Mouse (Mus musculus) lung, embryonic 16.5 days (tissue): ENCODE results near the gene Aqp5. TPM values are rescaled to one million over a fixed set of nuclear protein-coding genes. Genes with fewer than 3 reads are reported as not detected.
A peak's percentile ranks its signal among the peaks of the same experiment; 100 is the strongest.

ENCODE experiments used
- ATAC-seq: fragments of 200-750 bp; cut with Nextera tagmentation; 2 replicates; pipeline ENCODE4 v1.8.0; 2017; ENCODE audit warnings: low read depth, mild to moderate bottlenecking, moderate library complexity
- H3K27ac ChIP-seq: fragments of 300-500 bp; sonication (generic); 2 replicates; pipeline ENCODE4 v1.5.1; 2014; ENCODE audit warnings: mild to moderate bottlenecking, control low read depth, low read length
- H3K27me3 ChIP-seq: fragments of 300-500 bp; sonication (generic); 2 replicates; pipeline ENCODE4 v1.6.1; 2014; ENCODE audit warnings: low read depth, low read length, mixed read lengths; ENCODE audit not compliant: control insufficient read depth, insufficient read depth
- H3K36me3 ChIP-seq: fragments of 300-500 bp; sonication (generic); 2 replicates; pipeline ENCODE4 v1.6.1; 2014; ENCODE audit warnings: low read length; ENCODE audit not compliant: control insufficient read depth, insufficient read depth
- H3K4me1 ChIP-seq: fragments of 300-500 bp; sonication (generic); replicated peaks from 2 replicates; pipeline ENCODE4 v1.6.1; 2014; ENCODE audit warnings: low read length, mixed read lengths; ENCODE audit not compliant: control insufficient read depth, insufficient read depth
- H3K4me2 ChIP-seq: fragments of 300-500 bp; sonication (generic); 2 replicates; pipeline ENCODE4 v1.6.1; 2014; ENCODE audit warnings: low read depth, low read length, control low read depth
- H3K4me3 ChIP-seq: fragments of 300-500 bp; sonication (generic); 2 replicates; pipeline ENCODE4 v1.5.1; 2014; ENCODE audit warnings: mild to moderate bottlenecking, low read length, control low read depth
- H3K9ac ChIP-seq: fragments of 300-500 bp; sonication (generic); 2 replicates; pipeline ENCODE4 v1.6.1; 2014; ENCODE audit warnings: low read length, control low read depth
- H3K9me3 ChIP-seq: fragments of 300-500 bp; sonication (generic); 2 replicates; pipeline ENCODE4 v1.6.1; 2016; ENCODE audit warnings: low read length; ENCODE audit not compliant: control insufficient read depth
- WGBS: fragments of 180-500 bp; shearing (Covaris S2); extraction: QIAGEN DNeasy Blood & Tissue Kit; methylation state at CpG from one replicate; pipeline ENCODE4 v1.1.7; 2014; 5-methylcytosine and 5-hydroxymethylcytosine counted together
- polyA plus RNA-seq: library from polyadenylated mRNA; unstranded; fragments of >200 nt; fragmentation: Nextera tagmentation; extraction: Ambion mirVana; gene quantifications from 2 replicates; pipeline ENCODE4 v1.2.1, GENCODE M21; 2015

Gene Aqp5
- polyA plus RNA-seq, 1 experiment from 2014 or later: 1.8 TPM

GRCm38 (mm10) chr15:99592177-99592576, 1.6 kb downstream of the Aqp5 start:
- Histone ChIP-seq H3K4me1 (peaks cover 13% of the 10 kb centered on the region), H3K9ac (no peak overlapping the region), H3K27me3 (peaks cover 79% of the 10 kb centered on the region), H3K36me3 (no peaks in the 10 kb centered on the region), H3K4me3 (no peak overlapping the region), H3K9me3 (no peaks in the 10 kb centered on the region), H3K4me2 (no peak overlapping the region), H3K27ac (no peak overlapping the region)
- no peak for ATAC-seq
- WGBS: 62% methylated on average over 8 of the region's 8 CpGs

DNA sequence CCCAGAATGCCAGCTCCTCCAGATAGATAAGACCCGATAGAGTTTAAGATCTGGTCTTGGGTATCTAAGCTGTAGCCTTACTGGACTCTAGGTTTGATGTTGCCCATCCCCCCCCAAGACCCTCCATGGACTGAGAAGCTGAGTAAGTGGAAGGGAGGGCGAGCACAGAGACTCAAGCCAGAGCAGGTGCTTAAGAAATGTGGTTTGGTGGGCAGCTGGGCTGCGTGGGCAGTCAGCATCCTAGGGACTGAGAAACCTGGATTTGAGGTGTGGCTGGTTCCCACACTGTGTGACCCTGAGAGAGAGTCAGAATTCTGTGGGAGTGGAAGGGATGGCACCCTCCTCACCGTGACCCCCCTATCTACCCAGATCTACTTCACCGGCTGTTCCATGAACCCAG, 2.3 kb downstream of the Aqp5 start:
- H3K36me3 ChIP-seq: no peaks in the 10 kb centered on the region
- H3K9me3 ChIP-seq: no peaks in the 10 kb centered on the region
- 81% methylated on average over 5 of the region's 5 CpGs for WGBS
- no peak for ATAC-seq
- no peak overlapping the region for H3K4me3 ChIP-seq
- H3K27me3 ChIP-seq: peaks cover 80% of the 10 kb centered on the region
- no peak overlapping the region for H3K27ac ChIP-seq
- H3K4me1 ChIP-seq: peaks cover 13% of the 10 kb centered on the region
- H3K4me2 ChIP-seq: no peak overlapping the region
- H3K9ac ChIP-seq: no peak overlapping the region

GRCm38 (mm10) chr15:99594951-99595350, 4.4 kb downstream of the Aqp5 start:
- Histone ChIP-seq H3K36me3 (no peaks in the 10 kb centered on the region), H3K27me3 (peaks cover 62% of the 10 kb centered on the region), H3K4me2 (no peak overlapping the region), H3K4me3 (no peak overlapping the region), H3K9me3 (no peaks in the 10 kb centered on the region), H3K9ac (no peak overlapping the region), H3K4me1 (peaks cover 13% of the 10 kb centered on the region), H3K27ac (no peak overlapping the region)
- peak; percentile 36; the same call in 1 of the 2 replicates for ATAC-seq
- WGBS: 56% methylated on average over 10 of the region's 10 CpGs

DNA sequence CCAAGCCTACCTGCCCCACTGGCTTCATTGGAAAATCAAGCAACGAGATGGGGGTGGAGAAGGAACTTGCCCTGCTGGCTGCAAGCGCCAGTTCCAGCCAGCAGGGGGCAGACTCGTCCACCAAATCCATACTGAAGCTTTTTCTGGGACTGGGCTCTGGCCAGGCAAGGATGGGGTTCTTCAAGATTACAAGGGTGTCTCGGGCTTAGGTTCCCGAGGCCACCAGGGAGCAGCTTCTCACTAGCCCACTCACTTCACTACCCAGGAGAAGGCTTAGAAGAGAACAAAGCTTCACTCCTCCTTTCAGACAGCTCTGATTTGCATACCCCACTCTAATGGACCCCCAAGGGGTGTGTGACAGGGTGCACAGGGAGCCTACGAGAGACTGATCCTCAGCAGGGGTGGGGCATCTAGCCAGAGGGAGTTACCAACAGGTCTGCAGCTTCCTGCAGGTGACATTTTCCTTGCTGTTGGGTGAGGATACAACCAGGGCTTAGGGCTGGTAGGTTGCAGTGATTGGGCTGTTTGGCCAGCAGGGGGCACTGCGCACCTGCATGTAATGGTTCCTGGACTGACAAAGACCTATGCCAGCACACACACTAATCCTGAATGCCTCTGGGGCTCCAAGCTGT, 5.6 kb downstream of the Aqp5 start:
- Histone ChIP-seq H3K4me3 (no peak overlapping the region), H3K9ac (no peak overlapping the region), H3K27ac (no peak overlapping the region), H3K36me3 (no peaks in the 10 kb centered on the region), H3K9me3 (no peaks in the 10 kb centered on the region), H3K27me3 (peaks cover 58% of the 10 kb centered on the region), H3K4me2 (no peak overlapping the region), H3K4me1 (peaks cover 9% of the 10 kb centered on the region)
- WGBS: under 1% methylated on average over 7 of the region's 7 CpGs
- peak; percentile 80 for ATAC-seq

GRCm38 (mm10) chr15:99596841-99597240, 6.3 kb downstream of the Aqp5 start:
- 46% methylated on average over 7 of the region's 7 CpGs for WGBS
- Histone ChIP-seq H3K36me3 (no peaks in the 10 kb centered on the region), H3K27me3 (peaks cover 51% of the 10 kb centered on the region)

DNA sequence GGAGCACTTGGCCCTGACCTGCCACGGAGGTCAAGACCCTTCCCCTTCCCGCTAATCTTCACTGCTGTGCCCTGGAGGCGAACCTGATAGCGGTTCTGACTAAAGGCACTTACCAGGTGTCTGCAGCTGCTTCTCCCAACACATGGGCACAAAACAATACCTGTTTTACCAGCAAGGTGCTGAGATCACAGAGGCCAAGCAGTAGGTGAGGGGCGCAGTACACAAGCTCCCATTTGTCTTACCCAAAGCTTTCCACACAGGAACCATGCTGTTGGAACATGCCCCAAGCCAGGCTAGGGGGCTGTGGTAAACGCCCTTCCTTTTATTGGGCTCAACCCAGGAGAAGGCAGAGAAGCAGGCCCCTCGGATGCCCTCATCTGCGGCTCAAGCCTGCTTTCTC, 7.0 kb downstream of the Aqp5 start:
- Histone ChIP-seq H3K27ac (no peak overlapping the region), H3K4me1 (peaks cover 9% of the 10 kb centered on the region), H3K4me2 (no peak overlapping the region), H3K9ac (no peak overlapping the region), H3K9me3 (no peaks in the 10 kb centered on the region), H3K27me3 (peaks cover 44% of the 10 kb centered on the region), H3K4me3 (no peak overlapping the region), H3K36me3 (no peaks in the 10 kb centered on the region)
- ATAC-seq: no peak
- WGBS: 44% methylated on average over 8 of the region's 8 CpGs

More at GRCm38 (mm10) chr15:99596841-99597240, 6.3 kb downstream of the Aqp5 start:
- H3K4me3 ChIP-seq: no peak overlapping the region
- no peak for ATAC-seq
- peaks cover 9% of the 10 kb centered on the region for H3K4me1 ChIP-seq
- H3K27ac ChIP-seq: no peak overlapping the region
- H3K9me3 ChIP-seq: no peaks in the 10 kb centered on the region
- no peak overlapping the region for H3K9ac ChIP-seq
- H3K4me2 ChIP-seq: no peak overlapping the region

- no peaks in the 10 kb centered on the region for H3K36me3 ChIP-seq
- H3K9me3 ChIP-seq: no peaks in the 10 kb centered on the region
- WGBS: 58% methylated on average over 17 of the region's 17 CpGs
- H3K27me3 ChIP-seq: peaks cover 25% of the 10 kb centered on the region; the same call in 1 of the 2 replicates
- H3K4me2 ChIP-seq: no peak overlapping the region
- no peak overlapping the region for H3K27ac ChIP-seq
- H3K4me3 ChIP-seq: no peak overlapping the region
- no peak overlapping the region for H3K9ac ChIP-seq
- ATAC-seq: no peak
- H3K4me1 ChIP-seq: peaks cover 11% of the 10 kb centered on the region
Observed at GRCm38 (mm10) chr15:99599245-99600070, 8.9 kb downstream of the Aqp5 start.

DNA sequence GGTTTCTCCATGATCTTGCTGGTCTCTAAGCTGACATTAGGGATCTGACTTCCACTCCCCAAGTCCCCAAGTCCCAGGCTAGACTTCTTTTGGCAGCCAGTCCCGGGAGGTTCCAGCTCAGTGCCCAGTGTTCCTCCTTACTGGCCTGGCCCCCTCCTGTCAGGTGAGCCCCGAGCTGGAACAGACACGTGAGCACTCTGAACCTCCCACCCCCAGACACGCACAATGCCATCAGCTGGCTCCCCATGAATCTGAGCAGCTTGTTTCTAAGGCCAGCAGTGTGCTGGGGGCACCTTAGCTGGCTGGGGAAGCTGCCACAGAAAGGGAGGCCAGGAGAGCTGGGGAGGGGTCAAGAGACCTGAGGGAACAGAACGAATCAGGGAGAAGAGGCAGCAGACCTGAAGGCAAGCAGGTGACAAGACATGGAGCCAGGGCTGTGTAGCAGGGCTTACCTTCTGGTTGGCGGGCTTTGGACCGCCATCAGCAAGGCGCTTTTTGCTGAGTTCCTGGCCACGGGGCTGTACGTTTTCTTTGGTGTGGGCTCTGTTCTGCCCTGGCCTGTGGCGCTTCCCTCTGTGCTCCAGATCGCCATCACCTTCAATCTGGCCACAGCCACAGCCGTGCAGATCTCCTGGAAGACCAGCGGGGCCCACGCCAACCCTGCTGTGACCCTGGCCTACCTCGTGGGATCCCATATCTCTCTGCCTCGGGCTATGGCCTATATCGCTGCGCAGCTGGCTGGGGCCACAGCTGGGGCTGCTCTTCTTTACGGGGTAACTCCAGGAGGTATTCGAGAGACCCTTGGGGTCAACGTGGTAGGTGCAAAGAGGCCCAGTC, 10.6 kb downstream of the Aqp5 start, which contains the start of gene Aqp6:
Gene Aqp6 (plus strand): TSS at position 415 of the 837 bp plus-strand sequence.
- WGBS: 61% methylated on average over 22 of the region's 22 CpGs
- Histone ChIP-seq H3K36me3 (no peaks in the 10 kb centered on the region), H3K9ac (no peak within 1 kb of the TSS), H3K4me3 (no peak within 1 kb of the TSS), H3K27ac (no peak within 1 kb of the TSS), H3K27me3 (peaks cover 17% of the 10 kb centered on the region; the same call in 1 of the 2 replicates), H3K4me2 (no peak within 1 kb of the TSS), H3K4me1 (peaks cover 3% of the 10 kb centered on the region), H3K9me3 (no peaks in the 10 kb centered on the region)
- no peak for ATAC-seq

GRCm38 (mm10) chr15:99601823-99602120, 11.2 kb downstream of the Aqp5 start:
- H3K4me1 ChIP-seq: peaks cover 2% of the 10 kb centered on the region; the same call in 1 of the 2 replicates
- 41% methylated on average over 5 of the region's 5 CpGs for WGBS
- no peaks in the 10 kb centered on the region for H3K36me3 ChIP-seq
- H3K27ac ChIP-seq: no peak overlapping the region
- no peak overlapping the region for H3K4me2 ChIP-seq
- H3K9ac ChIP-seq: no peak overlapping the region
- H3K9me3 ChIP-seq: no peaks in the 10 kb centered on the region
- ATAC-seq: no peak
- H3K27me3 ChIP-seq: peaks cover 14% of the 10 kb centered on the region; the same call in 1 of the 2 replicates
- H3K4me3 ChIP-seq: no peak overlapping the region
